Mouse (Mus musculus) layer of hippocampus, adult 9-10 months (tissue): ENCODE data around the gene Thada.
"Not testable (repeated sequence)": the region's sequence is repeated elsewhere in the genome, so short reads cannot be mapped to it uniquely, and the experiment has no call there.

Source experiments
- DNase-seq: peaks from one replicate; pipeline ENCODE4 v3.0.0; 2022; ENCODE audit warnings: low spot score

The Thada gene

GRCm38 (mm10) chr17:84258638-84259261, 207.3 kb downstream of the Thada start:
- no peak for DNase-seq

- no peak for DNase-seq
Observed at GRCm38 (mm10) chr17:84257927-84258532, 208.0 kb downstream of the Thada start.

- DNase-seq, result no peak
Observed at GRCm38 (mm10) chr17:84256278-84256819, 209.7 kb downstream of the Thada start.

GRCm38 (mm10) chr17:84255841-84256240, 210.2 kb downstream of the Thada start:
- DNase-seq, result no peak

GRCm38 (mm10) chr17:84251426-84251825, 214.6 kb downstream of the Thada start:
- DNase-seq, result no peak

- DNase-seq, result no peak
Observed at GRCm38 (mm10) chr17:84244182-84244920, 221.7 kb downstream of the Thada start.

- DNase-seq, result no peak
Observed at GRCm38 (mm10) chr17:84243759-84244158, 222.2 kb downstream of the Thada start.

- no peak for DNase-seq
Observed at GRCm38 (mm10) chr17:84241308-84241957, 224.6 kb downstream of the Thada start.

GRCm38 (mm10) chr17:84239679-84240292, 226.2 kb downstream of the Thada start:
- no peak for DNase-seq

GRCm38 (mm10) chr17:84238174-84238573, 227.8 kb downstream of the Thada start:
- no peak for DNase-seq

- no peak for DNase-seq
Observed at GRCm38 (mm10) chr17:84236781-84237557, 229.0 kb downstream of the Thada start.

- DNase-seq, result no peak
Observed at GRCm38 (mm10) chr17:84235399-84235928, 230.5 kb downstream of the Thada start.

- DNase-seq, result not testable (repeated sequence)
Observed at GRCm38 (mm10) chr17:84234785-84235184, 231.2 kb downstream of the Thada start.

- DNase-seq, result no peak
Observed at GRCm38 (mm10) chr17:84233758-84234157, 232.2 kb downstream of the Thada start.

GRCm38 (mm10) chr17:84231361-84231760, 234.6 kb downstream of the Thada start:
- DNase-seq, result no peak

GRCm38 (mm10) chr17:84228223-84228622, 237.8 kb downstream of the Thada start:
- DNase-seq, result no peak

- DNase-seq, result no peak
Observed at GRCm38 (mm10) chr17:84226681-84227080, 239.3 kb downstream of the Thada start.

GRCm38 (mm10) chr17:84226231-84226630, 239.8 kb downstream of the Thada start:
- no peak for DNase-seq

GRCm38 (mm10) chr17:84224217-84224887, 241.7 kb downstream of the Thada start:
- no peak for DNase-seq

- DNase-seq, result not testable (repeated sequence)
Observed at GRCm38 (mm10) chr17:84218841-84219240, 247.2 kb downstream of the Thada start.
